Mouse (Mus musculus): ENCODE data around the gene Tufm. TPM values are rescaled to one million over a fixed set of nuclear protein-coding genes. Genes with fewer than 3 reads are reported as not detected.

The Tufm gene
- total and polyA plus RNA-seq, 2 experiments from 2014 or later, result 86.2 to 101 TPM

GRCm38 (mm10) chr7:126497966-126498365, 10.8 kb downstream of the Tufm start:
- Histone ChIP-seq H3K27me3 (ENCODE audit: insufficient read depth, low read length) (no peaks in the 10 kb centered on the region), H3K9ac (replicated peaks; ENCODE audit: low read length, poor library complexity, severe bottlenecking) (no peak overlapping the region), H3K9me3 (ENCODE audit: low read length) (no peaks in the 10 kb centered on the region), H3K4me2 (ENCODE audit: low read depth, low read length, poor library complexity, severe bottlenecking) (no peak overlapping the region), H3K4me1 (ENCODE audit: insufficient read depth, low read length) (no peaks in the 10 kb centered on the region), H3K36me3 (ENCODE audit: insufficient read depth, low read length) (peaks cover 75% of the 10 kb centered on the region), H3K27ac (ENCODE audit: low read depth, low read length) (no peak overlapping the region), H3K4me3 (ENCODE audit: low read depth, low read length) (no peak overlapping the region)
- WGBS, result 83% methylated on average over 12 of the region's 12 CpGs
- DNase-seq (ENCODE audit: low spot score) (no peak), ATAC-seq (ENCODE audit: low FRiP score) (no peak)
- no peak for TF ChIP-seq CTCF (IDR thresholded peaks at IDR 0.05)

- Histone ChIP-seq H3K9ac (replicated peaks; ENCODE audit: low read length, poor library complexity, severe bottlenecking) (no peak overlapping the region), H3K27me3 (ENCODE audit: insufficient read depth, low read length) (no peaks in the 10 kb centered on the region), H3K4me2 (ENCODE audit: low read depth, low read length, poor library complexity, severe bottlenecking) (no peak overlapping the region), H3K9me3 (ENCODE audit: low read length) (no peaks in the 10 kb centered on the region), H3K27ac (ENCODE audit: low read depth, low read length) (no peak overlapping the region), H3K4me3 (ENCODE audit: low read depth, low read length) (no peak overlapping the region), H3K36me3 (ENCODE audit: insufficient read depth, low read length) (peaks cover 60% of the 10 kb centered on the region), H3K4me1 (ENCODE audit: insufficient read depth, low read length) (peaks cover 3% of the 10 kb centered on the region; the same call in 1 of the 2 replicates)
- 96% methylated on average over 7 of the region's 7 CpGs for WGBS
- no peak for ATAC-seq (ENCODE audit: low FRiP score)
- TF ChIP-seq CTCF (IDR thresholded peaks at IDR 0.05), result no peak
- DNase-seq (ENCODE audit: low spot score), result no peak
Measured at GRCm38 (mm10) chr7:126499416-126499815, 12.3 kb downstream of the Tufm start.

GRCm38 (mm10) chr7:126501684-126502022, 14.5 kb downstream of the Tufm start:
- ATAC-seq (ENCODE audit: low FRiP score), result no peak
- Histone ChIP-seq H3K4me1 (ENCODE audit: insufficient read depth, low read length) (peaks cover 3% of the 10 kb centered on the region; the same call in 1 of the 2 replicates), H3K9ac (replicated peaks; ENCODE audit: low read length, poor library complexity, severe bottlenecking) (peak overlapping the region; percentile 100), H3K4me2 (ENCODE audit: low read depth, low read length, poor library complexity, severe bottlenecking) (peak overlapping the region; percentile 59), H3K27ac (ENCODE audit: low read depth, low read length) (peak overlapping the region; percentile 100), H3K9me3 (ENCODE audit: low read length) (no peaks in the 10 kb centered on the region), H3K4me3 (ENCODE audit: low read depth, low read length) (peak overlapping the region; percentile 95), H3K36me3 (ENCODE audit: insufficient read depth, low read length) (peaks cover 38% of the 10 kb centered on the region), H3K27me3 (ENCODE audit: insufficient read depth, low read length) (no peaks in the 10 kb centered on the region)
- 4% methylated on average over 9 of the region's 9 CpGs for WGBS
- no peak for TF ChIP-seq CTCF (IDR thresholded peaks at IDR 0.05)
- DNase-seq (ENCODE audit: low spot score), result no peak

GRCm38 (mm10) chr7:126502023-126502741, 15.0 kb downstream of the Tufm start:
- peaks cover 3% of the 10 kb centered on the region; the same call in 1 of the 2 replicates for H3K4me1 ChIP-seq (ENCODE audit: insufficient read depth, low read length)
- no peaks in the 10 kb centered on the region for H3K27me3 ChIP-seq (ENCODE audit: insufficient read depth, low read length)
- no peak for TF ChIP-seq CTCF (IDR thresholded peaks at IDR 0.05)
- H3K4me3 ChIP-seq (ENCODE audit: low read depth, low read length), result peak overlapping the region; percentile 95
- WGBS, result under 1% methylated on average over 44 of the region's 57 CpGs
- peak; percentile 93 for ATAC-seq (ENCODE audit: low FRiP score)
- peak overlapping the region; percentile 100 for H3K9ac ChIP-seq (replicated peaks; ENCODE audit: low read length, poor library complexity, severe bottlenecking)
- peak overlapping the region; percentile 100 for H3K27ac ChIP-seq (ENCODE audit: low read depth, low read length)
- no peaks in the 10 kb centered on the region for H3K9me3 ChIP-seq (ENCODE audit: low read length)
- DNase-seq (ENCODE audit: low spot score), result peak; percentile 98
- peak overlapping the region; percentile 59 for H3K4me2 ChIP-seq (ENCODE audit: low read depth, low read length, poor library complexity, severe bottlenecking)
- H3K36me3 ChIP-seq (ENCODE audit: insufficient read depth, low read length), result peaks cover 33% of the 10 kb centered on the region

GRCm38 (mm10) chr7:126502751-126503150, 15.6 kb downstream of the Tufm start:
- TF ChIP-seq CTCF (IDR thresholded peaks at IDR 0.05), result no peak
- no peak for DNase-seq (ENCODE audit: low spot score)
- no peak for ATAC-seq (ENCODE audit: low FRiP score)

GRCm38 (mm10) chr7:126503273-126503878, 16.2 kb downstream of the Tufm start, which contains the start of gene Atxn2l:
Atxn2l (minus strand) TSS chr7:126503437.
- Histone ChIP-seq H3K27ac (ENCODE audit: low read depth, low read length) (peak within 1 kb of the TSS; percentile 100), H3K9ac (replicated peaks; ENCODE audit: low read length, poor library complexity, severe bottlenecking) (peak within 1 kb of the TSS; percentile 100), H3K4me3 (ENCODE audit: low read depth, low read length) (peak within 1 kb of the TSS; percentile 95), H3K27me3 (ENCODE audit: insufficient read depth, low read length) (no peaks in the 10 kb centered on the region), H3K4me2 (ENCODE audit: low read depth, low read length, poor library complexity, severe bottlenecking) (peak within 1 kb of the TSS; percentile 59), H3K4me1 (ENCODE audit: insufficient read depth, low read length) (peaks cover 3% of the 10 kb centered on the region; the same call in 1 of the 2 replicates), H3K9me3 (ENCODE audit: low read length) (no peaks in the 10 kb centered on the region), H3K36me3 (ENCODE audit: insufficient read depth, low read length) (peaks cover 21% of the 10 kb centered on the region)
- DNase-seq (ENCODE audit: low spot score) (peak; percentile 99), ATAC-seq (ENCODE audit: low FRiP score) (peak; percentile 88)
- TF ChIP-seq CTCF (IDR thresholded peaks at IDR 0.05), result peak; percentile 71
- under 1% methylated on average over 46 of the region's 72 CpGs for WGBS

More at GRCm38 (mm10) chr7:126502751-126503150, 15.6 kb downstream of the Tufm start:
- no peaks in the 10 kb centered on the region for H3K27me3 ChIP-seq (ENCODE audit: insufficient read depth, low read length)
- peak overlapping the region; percentile 100 for H3K9ac ChIP-seq (replicated peaks; ENCODE audit: low read length, poor library complexity, severe bottlenecking)
- H3K4me2 ChIP-seq (ENCODE audit: low read depth, low read length, poor library complexity, severe bottlenecking), result peak overlapping the region; percentile 59
- H3K4me1 ChIP-seq (ENCODE audit: insufficient read depth, low read length), result peaks cover 3% of the 10 kb centered on the region; the same call in 1 of the 2 replicates
- H3K4me3 ChIP-seq (ENCODE audit: low read depth, low read length), result peak overlapping the region; percentile 95
- under 1% methylated on average over 38 of the region's 40 CpGs for WGBS
- H3K36me3 ChIP-seq (ENCODE audit: insufficient read depth, low read length), result peaks cover 28% of the 10 kb centered on the region
- no peaks in the 10 kb centered on the region for H3K9me3 ChIP-seq (ENCODE audit: low read length)
- peak overlapping the region; percentile 100 for H3K27ac ChIP-seq (ENCODE audit: low read depth, low read length)

All from midbrain, postnatal 0 days (tissue).